Mouse (Mus musculus) CD8-positive naive resting alpha-beta T cell, adult 2 months (primary cell): ENCODE measurements around the gene Opn1mw.
"Not testable (repeated sequence)": the region's sequence is repeated elsewhere in the genome, so short reads cannot be mapped to it uniquely, and the experiment has no call there.

Experiments
- DNase-seq, 2 experiments: peaks; one replicate each; pipeline ENCODE4 v3.0.0; 2022; ENCODE audit warnings: low read depth in 2 of 2, low spot score in 2 of 2

The Opn1mw gene

GRCm38 (mm10) chrX:74127164-74127563, at the start of gene Opn1mw:
Gene Opn1mw, plus strand, starts transcription at chrX:74127464.
- DNase-seq: no peak

- DNase-seq: no peak
Measured at GRCm38 (mm10) chrX:74084276-74084837, 42.9 kb upstream of the Opn1mw start.

- DNase-seq: peak; percentile 60 to 64
Measured at GRCm38 (mm10) chrX:74084946-74085498, 42.2 kb upstream of the Opn1mw start.

- peak; percentile 92 for DNase-seq
Measured at GRCm38 (mm10) chrX:74085601-74086038, 41.6 kb upstream of the Opn1mw start.

GRCm38 (mm10) chrX:74095130-74095529, 32.1 kb upstream of the Opn1mw start:
- DNase-seq: no peak

- no peak for DNase-seq
Measured at GRCm38 (mm10) chrX:74103457-74104188, 23.6 kb upstream of the Opn1mw start.

GRCm38 (mm10) chrX:74105916-74106315, 21.3 kb upstream of the Opn1mw start:
- DNase-seq: no peak

GRCm38 (mm10) chrX:74108747-74109146, 18.5 kb upstream of the Opn1mw start:
- no peak for DNase-seq

GRCm38 (mm10) chrX:74114036-74114435, 13.2 kb upstream of the Opn1mw start:
- no peak for DNase-seq

- peak; percentile 24 to 52 for DNase-seq
Measured at GRCm38 (mm10) chrX:74115511-74115910, 11.8 kb upstream of the Opn1mw start.

- peak in 1 of 2 experiments; percentile 44 for DNase-seq
Measured at GRCm38 (mm10) chrX:74124975-74125374, 2.3 kb upstream of the Opn1mw start.

GRCm38 (mm10) chrX:74135263-74135662, 8.0 kb downstream of the Opn1mw start, which contains the start of gene Mecp2:
Gene Mecp2, minus strand, starts transcription at chrX:74135363.
- DNase-seq: not testable (repeated sequence)

GRCm38 (mm10) chrX:74167738-74168137, 40.5 kb downstream of the Opn1mw start, which contains the start of gene Tex28:
Gene Tex28, minus strand, starts transcription at chrX:74167838.
- DNase-seq: no peak

- DNase-seq: no peak
Measured at GRCm38 (mm10) chrX:74176959-74177358, 49.7 kb downstream of the Opn1mw start, which contains the start of gene Tktl1. Gene Tktl1, plus strand, starts transcription at chrX:74177259.
